Mouse (Mus musculus): ENCODE data around the gene Mast4. TPM values are rescaled to one million over a fixed set of nuclear protein-coding genes. Genes with fewer than 3 reads are reported as not detected.

Mast4 gene
- polyA plus RNA-seq, 1 experiment from 2014 or later = 20.3 TPM

DNA sequence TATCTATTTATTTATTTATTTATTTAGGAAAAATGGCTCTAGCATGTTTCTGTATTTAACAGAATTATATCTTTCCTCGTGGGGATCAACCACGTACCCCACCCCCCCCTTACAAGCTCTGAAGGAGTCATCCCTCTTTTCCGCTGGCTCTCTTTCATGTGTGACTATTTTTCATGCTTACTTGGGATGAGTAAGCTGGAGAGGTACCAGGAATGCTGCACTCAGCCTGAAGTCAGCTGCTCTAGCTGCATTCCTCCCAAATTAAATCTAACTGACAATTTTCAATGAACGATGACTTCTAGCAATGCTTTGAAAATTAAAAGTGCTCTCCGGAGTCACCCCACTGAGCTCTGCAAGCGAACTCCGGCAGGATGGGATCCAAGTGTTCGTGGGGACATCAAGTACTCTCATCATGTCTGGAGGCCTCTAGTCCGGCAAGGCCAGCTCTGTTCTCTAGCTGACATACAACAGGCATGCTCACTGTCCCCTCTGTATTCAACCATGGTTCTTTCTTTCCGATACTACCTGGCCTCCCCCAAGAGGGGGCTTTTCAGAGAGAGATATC lies 547.5 kb downstream of the Mast4 start:
- no peak for ATAC-seq
- 77% methylated on average over 10 of the region's 10 CpGs for WGBS
- H3K4me3 ChIP-seq (replicated peaks) = no peak overlapping the region
- no peaks in the 10 kb centered on the region for H3K4me1 ChIP-seq (replicated peaks)
- H3K27me3 ChIP-seq (replicated peaks) = no peaks in the 10 kb centered on the region
- no peak overlapping the region for H3K9ac ChIP-seq
- H3K9me3 ChIP-seq = no peaks in the 10 kb centered on the region
- H3K36me3 ChIP-seq = no peaks in the 10 kb centered on the region
- H3K27ac ChIP-seq = no peak overlapping the region
- H3K4me2 ChIP-seq (replicated peaks) = no peak overlapping the region

DNA sequence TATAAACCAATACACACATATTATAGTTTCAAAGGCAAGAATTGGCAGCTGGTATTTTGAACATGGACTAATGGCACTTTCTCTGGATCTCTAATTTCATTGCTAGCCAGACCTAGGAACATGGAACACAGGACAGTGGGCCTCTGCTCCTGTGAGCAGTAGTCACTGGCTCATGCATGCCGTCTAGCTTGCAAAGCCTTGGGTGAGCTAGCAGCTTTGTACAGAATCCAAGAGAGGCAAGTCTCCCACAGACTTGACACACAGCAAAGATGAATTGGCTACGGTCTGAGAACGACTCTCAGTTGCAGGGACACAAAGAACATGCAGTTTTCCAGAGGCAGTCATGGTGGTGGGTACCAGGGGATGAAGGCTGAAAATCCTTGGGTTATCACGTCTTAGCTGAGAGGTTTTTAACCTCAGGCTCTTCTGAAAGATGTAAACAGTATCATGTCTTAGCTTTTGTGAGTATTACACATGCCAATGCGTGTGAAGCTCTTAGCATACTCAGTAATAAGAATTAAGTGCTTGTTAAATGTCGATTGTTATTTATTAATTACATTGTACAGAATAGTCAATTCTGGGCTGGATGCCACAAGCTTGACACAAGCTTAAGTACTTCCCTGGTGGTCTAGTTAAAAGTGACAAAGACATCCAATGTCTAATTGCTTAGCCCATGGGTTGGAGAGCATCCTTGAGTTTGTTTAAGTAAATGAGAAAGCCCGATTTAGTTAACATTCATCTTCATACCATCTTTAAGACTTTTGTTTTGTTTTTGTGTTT lies 550.6 kb downstream of the Mast4 start:
- WGBS = 69% methylated on average over 7 of the region's 7 CpGs
- H3K4me2 ChIP-seq (replicated peaks) = no peak overlapping the region
- ATAC-seq = no peak
- H3K9ac ChIP-seq = no peak overlapping the region
- no peaks in the 10 kb centered on the region for H3K27me3 ChIP-seq (replicated peaks)
- no peaks in the 10 kb centered on the region for H3K9me3 ChIP-seq
- H3K4me3 ChIP-seq (replicated peaks) = no peak overlapping the region
- no peak overlapping the region for H3K27ac ChIP-seq
- H3K4me1 ChIP-seq (replicated peaks) = no peaks in the 10 kb centered on the region
- H3K36me3 ChIP-seq = 0 out of 2 replicates have a peak, but pooled peaks cover 3% of the 10 kb centered on the region

DNA sequence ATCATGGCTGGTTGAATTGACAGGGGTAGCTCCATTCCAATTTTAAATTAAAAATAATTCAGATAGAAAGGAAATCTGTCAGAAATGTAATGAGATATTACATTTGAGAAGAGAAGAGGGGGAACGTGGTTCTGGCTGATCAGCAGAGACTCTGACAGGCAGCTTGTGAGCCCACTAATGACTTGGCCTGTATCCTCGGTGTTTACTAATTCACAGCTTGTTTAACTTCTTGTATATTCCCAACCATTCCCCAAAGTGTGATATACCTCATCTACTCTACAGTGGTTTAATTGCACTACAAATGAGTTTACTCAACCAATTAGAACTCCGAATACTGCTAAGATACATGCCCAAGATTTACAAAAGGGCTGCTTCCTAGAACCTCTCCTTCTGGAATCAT lies 555.0 kb downstream of the Mast4 start:
- WGBS = 85% methylated on average over 3 of the region's 3 CpGs
- H3K4me3 ChIP-seq (replicated peaks) = no peak overlapping the region
- no peak overlapping the region for H3K9ac ChIP-seq
- no peaks in the 10 kb centered on the region for H3K4me1 ChIP-seq (replicated peaks)
- H3K27me3 ChIP-seq (replicated peaks) = no peaks in the 10 kb centered on the region
- H3K9me3 ChIP-seq = no peaks in the 10 kb centered on the region
- peaks cover 3% of the 10 kb centered on the region; the same call in 1 of the 2 replicates for H3K36me3 ChIP-seq
- no peak for ATAC-seq
- H3K27ac ChIP-seq = no peak overlapping the region
- no peak overlapping the region for H3K4me2 ChIP-seq (replicated peaks)

DNA sequence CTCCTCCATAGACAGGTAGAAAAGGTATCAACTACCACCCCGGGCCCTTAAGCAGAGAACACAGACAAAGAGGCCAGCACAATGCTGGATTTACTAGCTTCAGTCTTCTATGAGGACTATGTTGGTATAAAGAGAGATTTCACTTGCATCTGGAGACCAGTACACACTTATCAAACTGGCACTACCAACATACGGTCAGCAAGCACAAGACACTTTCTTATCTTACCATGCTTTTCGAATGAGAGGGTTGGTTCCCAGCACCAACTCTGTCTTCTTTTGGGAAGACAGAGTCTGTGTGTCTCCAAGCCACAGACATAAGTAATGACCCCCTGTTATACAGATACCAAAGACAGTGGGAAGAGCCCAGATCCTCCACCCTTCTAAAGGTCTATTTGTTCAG lies 555.4 kb downstream of the Mast4 start:
- WGBS = 96% methylated on average over 3 of the region's 3 CpGs

DNA sequence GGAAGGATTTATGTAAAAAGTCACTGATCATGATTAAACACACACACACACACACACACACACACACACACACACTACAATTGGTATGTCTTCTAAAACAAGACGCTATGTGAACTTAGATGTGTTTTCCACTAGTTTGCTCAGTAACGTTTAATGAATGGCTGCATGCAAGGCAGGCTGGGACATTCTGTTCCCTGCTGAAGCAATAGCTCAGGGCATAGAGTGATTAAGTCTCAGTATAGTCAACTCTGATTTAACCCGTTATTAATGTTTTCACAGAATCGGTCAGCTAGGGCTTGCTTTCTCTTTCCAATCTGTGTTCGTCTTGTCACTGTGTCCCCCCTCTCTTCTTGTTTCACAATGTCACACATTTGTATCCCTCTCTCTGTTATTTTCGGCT lies 558.8 kb downstream of the Mast4 start:
- Histone ChIP-seq H3K36me3 (peaks cover 3% of the 10 kb centered on the region; the same call in 1 of the 2 replicates), H3K27me3 (replicated peaks) (no peaks in the 10 kb centered on the region), H3K9ac (no peak overlapping the region), H3K27ac (no peak overlapping the region), H3K4me2 (replicated peaks) (no peak overlapping the region), H3K9me3 (no peaks in the 10 kb centered on the region), H3K4me3 (replicated peaks) (no peak overlapping the region), H3K4me1 (replicated peaks) (no peaks in the 10 kb centered on the region)
- 82% methylated on average over 6 of the region's 6 CpGs for WGBS
- ATAC-seq = no peak

More for the DNA sequence above, 555.4 kb downstream of the Mast4 start:
- no peaks in the 10 kb centered on the region for H3K4me1 ChIP-seq (replicated peaks)
- H3K27me3 ChIP-seq (replicated peaks) = no peaks in the 10 kb centered on the region
- H3K9me3 ChIP-seq = no peaks in the 10 kb centered on the region
- H3K9ac ChIP-seq = no peak overlapping the region
- H3K36me3 ChIP-seq = peaks cover 3% of the 10 kb centered on the region; the same call in 1 of the 2 replicates
- no peak for ATAC-seq
- no peak overlapping the region for H3K4me3 ChIP-seq (replicated peaks)
- H3K4me2 ChIP-seq (replicated peaks) = no peak overlapping the region
- no peak overlapping the region for H3K27ac ChIP-seq

DNA sequence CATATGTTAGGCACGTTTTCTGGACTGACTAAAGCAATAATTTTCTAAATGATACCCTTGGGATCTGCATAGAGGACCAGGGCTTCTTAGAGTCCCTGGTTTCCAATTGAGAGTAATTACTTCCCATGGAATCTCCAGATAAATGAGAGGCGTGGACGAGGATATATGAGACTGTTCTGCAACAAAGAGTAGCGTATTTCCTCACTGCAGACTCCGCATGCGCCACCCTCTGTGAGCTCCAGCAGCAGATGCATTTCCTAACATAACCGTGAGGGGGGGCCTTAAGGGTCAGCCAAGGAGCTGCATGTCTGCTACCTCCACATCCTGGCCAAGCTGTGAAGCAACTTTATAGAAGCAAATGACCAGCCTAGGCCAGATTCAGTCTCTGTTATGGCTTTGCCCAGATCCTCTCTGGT lies 559.5 kb downstream of the Mast4 start:
- Histone ChIP-seq H3K36me3 (peaks cover 3% of the 10 kb centered on the region; the same call in 1 of the 2 replicates), H3K27ac (no peak overlapping the region)
- WGBS = 67% methylated on average over 7 of the region's 7 CpGs

DNA sequence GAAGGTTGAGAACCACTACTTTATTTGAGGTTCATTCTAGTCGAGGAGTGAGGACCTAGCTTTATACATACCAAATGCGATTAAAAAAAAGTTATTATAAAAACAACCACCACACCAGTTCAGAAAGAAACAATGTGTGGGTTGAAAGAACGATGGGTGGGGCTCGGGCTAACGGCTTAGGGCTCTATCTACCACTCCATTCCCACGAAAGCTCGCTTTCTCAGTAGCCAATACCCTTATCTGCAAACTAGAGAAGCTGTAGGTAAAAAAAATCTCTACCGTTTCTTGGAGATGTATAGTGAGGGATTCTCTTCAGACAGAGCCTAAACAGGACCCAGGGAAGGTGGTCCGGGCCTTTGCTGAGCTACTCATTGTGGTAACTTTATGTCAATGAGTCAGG lies 561.1 kb downstream of the Mast4 start:
- ATAC-seq = no peak
- no peak overlapping the region for H3K4me3 ChIP-seq (replicated peaks)
- no peak overlapping the region for H3K4me2 ChIP-seq (replicated peaks)
- H3K4me1 ChIP-seq (replicated peaks) = no peaks in the 10 kb centered on the region
- 86% methylated on average over 9 of the region's 9 CpGs for WGBS
- H3K36me3 ChIP-seq = no peaks in the 10 kb centered on the region; the same call in 1 of the 2 replicates
- no peaks in the 10 kb centered on the region for H3K9me3 ChIP-seq
- H3K27ac ChIP-seq = no peak overlapping the region
- H3K9ac ChIP-seq = no peak overlapping the region
- H3K27me3 ChIP-seq (replicated peaks) = no peaks in the 10 kb centered on the region

More for the DNA sequence above, 559.5 kb downstream of the Mast4 start:
- Histone ChIP-seq H3K4me2 (replicated peaks) (no peak overlapping the region), H3K27me3 (replicated peaks) (no peaks in the 10 kb centered on the region), H3K9me3 (no peaks in the 10 kb centered on the region), H3K4me1 (replicated peaks) (no peaks in the 10 kb centered on the region), H3K9ac (no peak overlapping the region), H3K4me3 (replicated peaks) (no peak overlapping the region)
- no peak for ATAC-seq

DNA sequence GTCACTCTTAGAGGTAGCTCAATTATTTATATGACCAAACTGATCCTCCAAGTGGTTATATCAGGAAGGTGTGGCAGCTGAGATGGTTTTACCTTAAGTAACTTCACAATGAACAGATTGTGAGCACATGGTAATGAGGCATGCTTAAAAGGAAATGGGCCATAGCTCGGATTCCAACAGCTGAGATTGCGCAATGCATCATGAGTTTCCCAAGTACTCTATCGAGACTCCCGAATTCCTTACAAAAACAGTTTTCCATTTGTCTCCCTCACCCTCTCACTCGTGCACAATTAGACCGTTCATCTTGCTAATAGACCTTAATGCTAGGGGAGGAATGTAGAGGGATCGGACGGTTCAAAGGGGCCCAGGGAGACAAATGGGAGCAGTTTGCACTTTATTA lies 564.1 kb downstream of the Mast4 start:
- H3K4me2 ChIP-seq (replicated peaks) = no peak overlapping the region
- H3K9ac ChIP-seq = no peak overlapping the region
- no peak overlapping the region for H3K4me3 ChIP-seq (replicated peaks)
- 52% methylated on average over 8 of the region's 8 CpGs for WGBS
- no peaks in the 10 kb centered on the region for H3K9me3 ChIP-seq
- ATAC-seq = peak; percentile 23; the same call in 1 of the 2 replicates
- no peaks in the 10 kb centered on the region for H3K27me3 ChIP-seq (replicated peaks)
- H3K36me3 ChIP-seq = no peaks in the 10 kb centered on the region; the same call in 1 of the 2 replicates
- H3K4me1 ChIP-seq (replicated peaks) = no peaks in the 10 kb centered on the region
- no peak overlapping the region for H3K27ac ChIP-seq

DNA sequence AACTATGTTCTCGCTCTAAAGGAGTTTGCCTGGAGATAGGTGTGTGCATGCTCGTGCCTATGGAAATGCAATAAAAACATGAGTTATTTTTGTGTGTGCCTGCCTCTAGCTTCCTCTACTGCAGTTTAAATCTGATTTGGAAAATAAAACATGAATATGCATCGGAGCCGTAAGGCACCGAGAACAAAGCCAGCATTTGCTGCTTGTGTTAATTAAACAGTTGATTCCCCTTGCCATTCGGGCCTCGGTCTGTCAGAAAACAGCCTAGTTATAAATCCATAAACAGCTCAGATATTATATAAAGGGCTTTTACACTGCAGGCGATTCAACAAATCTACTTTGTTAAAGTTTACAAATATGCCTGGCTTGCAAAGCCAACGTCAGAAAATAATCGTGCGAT lies 565.8 kb downstream of the Mast4 start:
- Histone ChIP-seq H3K4me3 (replicated peaks) (no peak overlapping the region), H3K4me2 (replicated peaks) (no peak overlapping the region), H3K27me3 (replicated peaks) (no peaks in the 10 kb centered on the region), H3K9me3 (no peaks in the 10 kb centered on the region), H3K9ac (no peak overlapping the region), H3K4me1 (replicated peaks) (no peaks in the 10 kb centered on the region), H3K36me3 (no peaks in the 10 kb centered on the region), H3K27ac (no peak overlapping the region)
- 91% methylated on average over 11 of the region's 11 CpGs for WGBS
- ATAC-seq = no peak

DNA sequence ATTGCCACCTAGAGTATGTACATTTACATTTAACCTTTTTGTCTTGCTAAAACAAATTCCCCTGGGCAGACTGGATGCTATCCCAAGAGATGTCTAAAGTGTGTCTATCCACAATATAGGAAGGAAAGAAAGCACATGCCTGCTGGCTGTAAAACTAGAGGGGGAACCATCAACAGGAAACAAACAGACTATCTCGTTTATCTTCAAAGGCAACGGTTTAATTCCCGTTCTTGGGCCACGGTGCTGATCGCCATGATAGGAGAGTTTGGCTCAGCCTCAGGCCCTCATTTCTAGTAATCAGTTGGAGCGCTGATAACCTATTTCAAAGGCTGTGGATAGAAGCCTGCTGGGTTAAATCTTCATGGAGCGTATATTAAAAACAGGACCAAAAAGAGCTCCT lies 567.2 kb downstream of the Mast4 start:
- no peak for ATAC-seq
- no peak overlapping the region for H3K9ac ChIP-seq
- H3K36me3 ChIP-seq = no peaks in the 10 kb centered on the region
- H3K4me3 ChIP-seq (replicated peaks) = no peak overlapping the region
- WGBS = 79% methylated on average over 7 of the region's 7 CpGs
- H3K4me1 ChIP-seq (replicated peaks) = no peaks in the 10 kb centered on the region
- H3K9me3 ChIP-seq = no peaks in the 10 kb centered on the region
- H3K4me2 ChIP-seq (replicated peaks) = no peak overlapping the region
- no peaks in the 10 kb centered on the region for H3K27me3 ChIP-seq (replicated peaks)
- no peak overlapping the region for H3K27ac ChIP-seq

DNA sequence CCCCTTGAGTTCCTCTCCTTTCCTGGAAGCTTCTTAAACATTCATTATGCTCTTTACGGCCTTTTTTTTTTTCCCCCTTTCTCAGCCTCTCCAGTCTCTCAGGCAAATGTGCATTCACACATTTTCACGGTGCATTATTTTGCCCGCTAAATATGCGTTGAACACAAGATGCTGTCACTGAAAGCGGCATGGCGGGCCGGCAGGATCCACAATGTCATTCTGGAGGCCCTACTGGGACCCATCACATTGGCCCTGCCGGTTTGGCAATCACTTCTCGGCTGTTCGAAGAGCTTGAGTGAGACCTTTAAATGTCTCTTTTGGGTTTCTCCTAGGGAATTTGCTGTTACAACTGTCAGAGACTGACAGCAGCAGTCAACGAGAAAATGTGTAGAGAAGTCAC lies 569.1 kb downstream of the Mast4 start:
- Histone ChIP-seq H3K9ac (no peak overlapping the region), H3K4me2 (replicated peaks) (no peak overlapping the region), H3K36me3 (no peaks in the 10 kb centered on the region), H3K27ac (no peak overlapping the region), H3K4me1 (replicated peaks) (no peaks in the 10 kb centered on the region), H3K9me3 (no peaks in the 10 kb centered on the region), H3K27me3 (replicated peaks) (no peaks in the 10 kb centered on the region), H3K4me3 (replicated peaks) (no peak overlapping the region)
- 94% methylated on average over 11 of the region's 11 CpGs for WGBS
- ATAC-seq = no peak

DNA sequence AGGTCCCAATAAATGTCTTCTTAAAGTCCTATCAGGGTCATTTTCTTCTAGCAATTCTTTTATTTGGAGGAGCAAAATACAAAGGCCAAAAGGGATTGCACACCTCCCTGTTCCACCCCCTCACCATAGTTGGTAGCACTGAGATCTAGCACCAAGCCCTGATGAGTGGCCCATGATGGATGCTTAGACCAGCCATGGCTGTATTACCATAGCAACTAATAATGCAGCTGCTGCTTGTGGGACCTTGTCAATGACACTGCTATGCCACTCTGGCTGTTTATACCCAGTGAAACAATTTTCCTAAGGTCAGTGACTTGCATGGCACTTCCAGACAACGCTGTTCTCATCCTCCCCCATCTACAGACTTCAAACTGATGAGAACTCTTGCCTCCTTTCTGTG lies 570.1 kb downstream of the Mast4 start:
- H3K9me3 ChIP-seq = no peaks in the 10 kb centered on the region
- no peak overlapping the region for H3K4me3 ChIP-seq (replicated peaks)
- H3K4me1 ChIP-seq (replicated peaks) = no peaks in the 10 kb centered on the region
- ATAC-seq = no peak
- WGBS = 77% methylated on average over 1 of the region's 1 CpGs
- no peaks in the 10 kb centered on the region for H3K36me3 ChIP-seq
- no peak overlapping the region for H3K27ac ChIP-seq
- H3K27me3 ChIP-seq (replicated peaks) = no peaks in the 10 kb centered on the region
- H3K4me2 ChIP-seq (replicated peaks) = no peak overlapping the region
- H3K9ac ChIP-seq = no peak overlapping the region

DNA sequence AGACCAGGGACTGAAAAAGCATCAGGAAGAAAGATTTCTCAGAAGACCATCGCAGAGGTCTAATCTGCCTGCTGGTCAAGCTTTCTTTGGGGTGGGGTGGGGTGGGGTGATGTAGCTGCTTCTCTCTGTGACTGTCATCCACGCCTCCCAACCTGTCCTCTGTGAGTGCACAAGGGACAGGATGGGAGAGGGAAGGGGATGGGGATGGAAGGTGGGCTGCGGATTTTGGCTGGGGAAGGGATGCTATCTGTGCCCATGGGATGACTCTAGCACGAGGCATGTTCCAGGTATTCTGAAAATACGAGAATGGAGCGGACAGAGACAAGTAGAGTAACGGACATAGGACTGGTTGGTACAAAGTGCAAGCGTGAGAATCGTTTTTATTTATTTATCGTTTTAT lies 572.1 kb downstream of the Mast4 start:
- Histone ChIP-seq H3K4me3 (replicated peaks) (no peak overlapping the region), H3K9me3 (no peaks in the 10 kb centered on the region), H3K27ac (no peak overlapping the region), H3K4me1 (replicated peaks) (no peaks in the 10 kb centered on the region), H3K9ac (no peak overlapping the region), H3K4me2 (replicated peaks) (no peak overlapping the region), H3K27me3 (replicated peaks) (no peaks in the 10 kb centered on the region), H3K36me3 (peaks cover 13% of the 10 kb centered on the region)
- no peak for ATAC-seq
- WGBS = 92% methylated on average over 10 of the region's 10 CpGs
